Mouse (Mus musculus): ENCODE data around the gene Olfr484.

- TF ChIP-seq CTCF (IDR thresholded peaks at IDR 0.05; ENCODE audit: low read depth), result no peak
- no peak for TF ChIP-seq EP300 (IDR thresholded peaks at IDR 0.05; ENCODE audit: low read depth)
These were observed 47.7 kb downstream of the Olfr484 start, which contains the start of gene Olfr481 for GRCm38 (mm10) chr7:108079555-108079954.
